Mouse (Mus musculus): ENCODE measurements around the gene Ncoa7. TPM values are rescaled to one million over a fixed set of nuclear protein-coding genes. Genes with fewer than 3 reads are reported as not detected.

Ncoa7 gene
- 6.0 and 6.3 TPM in 2 replicates for polyA plus RNA-seq (2015; fragmentation: Nextera tagmentation; extraction: Ambion mirVana)

GRCm38 (mm10) chr10:30802681-30803586 is at the start of gene Ncoa7:
Ncoa7 (minus strand) TSS chr10:30803326.

GRCm38 (mm10) chr10:30842643-30843437 is 39.7 kb upstream of the Ncoa7 start, which contains the start of gene Hey2:
Hey2 (minus strand) TSS chr10:30842801.

GRCm38 (mm10) chr10:30629513-30629912 is 173.6 kb downstream of the Ncoa7 start, which contains the start of gene Hint3:
Hint3 (minus strand) TSS chr10:30629632.

GRCm38 (mm10) chr10:30600542-30600966 is 202.6 kb downstream of the Ncoa7 start, which contains the start of gene Trmt11:
Trmt11 (minus strand) TSS chr10:30600749.

Other genes starting within 250 kb of the Ncoa7 start
- gene Trmt11, start 202.6 kb downstream of the Ncoa7 start, polyA plus RNA-seq (2015; fragmentation: Nextera tagmentation; extraction: Ambion mirVana), result 10.0 and 11.6 TPM in 2 replicates
- 49.6 and 50.9 TPM in 2 replicates for gene Hint3, start 173.7 kb downstream of the Ncoa7 start, polyA plus RNA-seq (2015; fragmentation: Nextera tagmentation; extraction: Ambion mirVana)
- 0.48 and 0.74 TPM in 2 replicates for gene Hey2, start 39.5 kb upstream of the Ncoa7 start, polyA plus RNA-seq (2015; fragmentation: Nextera tagmentation; extraction: Ambion mirVana)

Data from skeletal muscle tissue, postnatal 0 days (tissue).